Mouse (Mus musculus): ENCODE results near the gene Lamc3. TPM values are rescaled to one million over a fixed set of nuclear protein-coding genes. Genes with fewer than 3 reads are reported as not detected.

The Lamc3 gene
- polyA plus RNA-seq, 1 experiment from 2014 or later: 0.48 TPM

GRCm38 (mm10) chr2:31962501-31963224, 75.6 kb downstream of the Lamc3 start:
- Histone ChIP-seq H3K9me3 (ENCODE audit: control insufficient read depth, low read length) (no peaks in the 10 kb centered on the region), H3K4me2 (no peak overlapping the region), H3K27ac (ENCODE audit: low read depth, low read length) (no peak overlapping the region), H3K4me1 (replicated peaks; ENCODE audit: control insufficient read depth, insufficient read depth, low read length) (no peaks in the 10 kb centered on the region), H3K4me3 (ENCODE audit: low read depth, low read length) (no peak overlapping the region), H3K36me3 (ENCODE audit: control insufficient read depth, insufficient read depth, low read length) (no peaks in the 10 kb centered on the region), H3K27me3 (replicated peaks; ENCODE audit: control insufficient read depth, insufficient read depth, low read length) (no peaks in the 10 kb centered on the region), H3K9ac (ENCODE audit: low read depth, low read length) (no peak overlapping the region)
- 75% methylated on average over 8 of the region's 8 CpGs for WGBS
- ATAC-seq (replicated peaks; ENCODE audit: low FRiP score) (no peak), DNase-seq (ENCODE audit: low spot score) (no peak)

- 77% methylated on average over 7 of the region's 7 CpGs for WGBS
- no peak overlapping the region for H3K27ac ChIP-seq (ENCODE audit: low read depth, low read length)
- no peaks in the 10 kb centered on the region for H3K9me3 ChIP-seq (ENCODE audit: control insufficient read depth, low read length)
- ATAC-seq (replicated peaks; ENCODE audit: low FRiP score): no peak
- no peaks in the 10 kb centered on the region for H3K4me1 ChIP-seq (replicated peaks; ENCODE audit: control insufficient read depth, insufficient read depth, low read length)
- no peak overlapping the region for H3K4me3 ChIP-seq (ENCODE audit: low read depth, low read length)
- no peak overlapping the region for H3K4me2 ChIP-seq
- DNase-seq (ENCODE audit: low spot score): no peak
- no peaks in the 10 kb centered on the region for H3K36me3 ChIP-seq (ENCODE audit: control insufficient read depth, insufficient read depth, low read length)
- H3K27me3 ChIP-seq (replicated peaks; ENCODE audit: control insufficient read depth, insufficient read depth, low read length): no peaks in the 10 kb centered on the region
- no peak overlapping the region for H3K9ac ChIP-seq (ENCODE audit: low read depth, low read length)
These were observed 76.4 kb downstream of the Lamc3 start for GRCm38 (mm10) chr2:31963491-31963890.

GRCm38 (mm10) chr2:31964191-31964590, 77.1 kb downstream of the Lamc3 start:
- 84% methylated on average over 3 of the region's 3 CpGs for WGBS
- Histone ChIP-seq H3K4me2 (no peak overlapping the region), H3K9me3 (ENCODE audit: control insufficient read depth, low read length) (no peaks in the 10 kb centered on the region), H3K9ac (ENCODE audit: low read depth, low read length) (no peak overlapping the region), H3K27me3 (replicated peaks; ENCODE audit: control insufficient read depth, insufficient read depth, low read length) (no peaks in the 10 kb centered on the region), H3K27ac (ENCODE audit: low read depth, low read length) (no peak overlapping the region), H3K36me3 (ENCODE audit: control insufficient read depth, insufficient read depth, low read length) (no peaks in the 10 kb centered on the region), H3K4me3 (ENCODE audit: low read depth, low read length) (no peak overlapping the region), H3K4me1 (replicated peaks; ENCODE audit: control insufficient read depth, insufficient read depth, low read length) (no peaks in the 10 kb centered on the region)
- DNase-seq (ENCODE audit: low spot score) (no peak), ATAC-seq (replicated peaks; ENCODE audit: low FRiP score) (no peak)

DNA sequence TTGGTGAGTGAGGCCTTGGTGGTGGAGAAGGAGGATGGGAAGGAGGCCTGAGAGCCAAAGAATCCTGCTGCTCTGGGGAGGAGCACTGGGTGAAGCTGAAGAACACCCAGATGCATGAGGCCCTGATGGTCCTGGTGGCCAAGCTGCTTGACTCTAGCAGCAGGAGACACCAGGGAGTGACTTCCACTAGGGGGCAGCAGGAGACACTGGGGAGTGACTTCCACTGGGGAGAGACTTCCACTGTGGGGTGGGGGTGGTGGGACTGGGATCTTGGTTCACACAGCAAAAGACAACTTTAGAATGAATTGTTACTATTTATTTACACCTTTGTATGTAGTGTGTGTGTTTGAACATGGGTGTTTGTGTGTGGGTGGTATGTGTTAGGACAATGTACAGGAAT, 78.0 kb downstream of the Lamc3 start:
- H3K9ac ChIP-seq (ENCODE audit: low read depth, low read length): no peak overlapping the region
- H3K4me1 ChIP-seq (replicated peaks; ENCODE audit: control insufficient read depth, insufficient read depth, low read length): no peaks in the 10 kb centered on the region
- no peaks in the 10 kb centered on the region for H3K36me3 ChIP-seq (ENCODE audit: control insufficient read depth, insufficient read depth, low read length)
- no peak overlapping the region for H3K4me2 ChIP-seq
- DNase-seq (ENCODE audit: low spot score) (no peak), ATAC-seq (replicated peaks; ENCODE audit: low FRiP score) (no peak)
- no peak overlapping the region for H3K4me3 ChIP-seq (ENCODE audit: low read depth, low read length)
- H3K27me3 ChIP-seq (replicated peaks; ENCODE audit: control insufficient read depth, insufficient read depth, low read length): no peaks in the 10 kb centered on the region
- no peak overlapping the region for H3K27ac ChIP-seq (ENCODE audit: low read depth, low read length)
- no peaks in the 10 kb centered on the region for H3K9me3 ChIP-seq (ENCODE audit: control insufficient read depth, low read length)

DNA sequence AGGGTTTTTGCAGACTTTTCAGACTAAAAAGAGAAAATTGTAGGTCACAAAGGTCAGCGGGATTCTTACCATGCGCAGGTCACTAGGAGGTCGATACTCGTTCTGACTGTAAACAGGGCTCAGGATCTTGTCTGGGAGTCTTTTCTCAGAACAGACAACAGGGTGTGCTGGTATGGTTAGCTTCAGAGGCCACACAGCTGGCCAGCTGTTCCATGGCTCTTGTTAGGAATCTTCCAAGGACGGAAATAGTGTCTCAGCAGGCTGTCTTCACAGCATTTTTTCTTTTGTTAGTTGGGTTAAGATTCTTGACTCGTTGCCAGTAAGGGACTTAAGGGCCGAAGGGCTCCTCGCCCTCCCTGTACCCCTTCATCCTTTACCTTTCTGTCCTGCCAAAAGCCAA, 79.7 kb downstream of the Lamc3 start:
- 77% methylated on average over 8 of the region's 8 CpGs for WGBS
- H3K4me1 ChIP-seq (replicated peaks; ENCODE audit: control insufficient read depth, insufficient read depth, low read length): no peaks in the 10 kb centered on the region
- H3K36me3 ChIP-seq (ENCODE audit: control insufficient read depth, insufficient read depth, low read length): no peaks in the 10 kb centered on the region
- DNase-seq (ENCODE audit: low spot score) (no peak), ATAC-seq (replicated peaks; ENCODE audit: low FRiP score) (no peak)
- H3K4me3 ChIP-seq (ENCODE audit: low read depth, low read length): no peak overlapping the region
- H3K27ac ChIP-seq (ENCODE audit: low read depth, low read length): no peak overlapping the region
- no peaks in the 10 kb centered on the region for H3K9me3 ChIP-seq (ENCODE audit: control insufficient read depth, low read length)
- no peak overlapping the region for H3K4me2 ChIP-seq
- H3K27me3 ChIP-seq (replicated peaks; ENCODE audit: control insufficient read depth, insufficient read depth, low read length): no peaks in the 10 kb centered on the region
- H3K9ac ChIP-seq (ENCODE audit: low read depth, low read length): no peak overlapping the region

GRCm38 (mm10) chr2:31972589-31972988, 85.5 kb downstream of the Lamc3 start:
- Histone ChIP-seq H3K27ac (ENCODE audit: low read depth, low read length) (no peak overlapping the region), H3K36me3 (ENCODE audit: control insufficient read depth, insufficient read depth, low read length) (peaks cover 8% of the 10 kb centered on the region)
- 84% methylated on average over 4 of the region's 4 CpGs for WGBS

GRCm38 (mm10) chr2:31974141-31974808, 87.2 kb downstream of the Lamc3 start, which contains the start of gene Nup214:
Nup214 (plus strand) TSS chr2:31974436.
- Histone ChIP-seq H3K4me3 (ENCODE audit: low read depth, low read length) (peak within 1 kb of the TSS; percentile 99), H3K9ac (ENCODE audit: low read depth, low read length) (peak within 1 kb of the TSS; percentile 96), H3K4me1 (replicated peaks; ENCODE audit: control insufficient read depth, insufficient read depth, low read length) (peaks cover 12% of the 10 kb centered on the region), H3K27me3 (replicated peaks; ENCODE audit: control insufficient read depth, insufficient read depth, low read length) (no peaks in the 10 kb centered on the region), H3K36me3 (ENCODE audit: control insufficient read depth, insufficient read depth, low read length) (peaks cover 15% of the 10 kb centered on the region), H3K4me2 (peak within 1 kb of the TSS; percentile 92), H3K9me3 (ENCODE audit: control insufficient read depth, low read length) (no peaks in the 10 kb centered on the region), H3K27ac (ENCODE audit: low read depth, low read length) (peak within 1 kb of the TSS; percentile 78)
- DNase-seq (ENCODE audit: low spot score): peak; percentile 99
- under 1% methylated on average over 60 of the region's 60 CpGs for WGBS
- ATAC-seq (replicated peaks; ENCODE audit: low FRiP score): peak; percentile 99

More at GRCm38 (mm10) chr2:31972589-31972988, 85.5 kb downstream of the Lamc3 start:
- peaks cover 12% of the 10 kb centered on the region for H3K4me1 ChIP-seq (replicated peaks; ENCODE audit: control insufficient read depth, insufficient read depth, low read length)
- no peak for ATAC-seq (replicated peaks; ENCODE audit: low FRiP score)
- H3K4me2 ChIP-seq: no peak overlapping the region
- 0 out of 2 replicates have a peak overlapping the region, but pooled peaks have one; percentile 1 for H3K4me3 ChIP-seq (ENCODE audit: low read depth, low read length)
- H3K9me3 ChIP-seq (ENCODE audit: control insufficient read depth, low read length): no peaks in the 10 kb centered on the region
- no peak overlapping the region for H3K9ac ChIP-seq (ENCODE audit: low read depth, low read length)
- no peaks in the 10 kb centered on the region for H3K27me3 ChIP-seq (replicated peaks; ENCODE audit: control insufficient read depth, insufficient read depth, low read length)
- no peak for DNase-seq (ENCODE audit: low spot score)

GRCm38 (mm10) chr2:31974809-31975371, 87.8 kb downstream of the Lamc3 start:
- 7% methylated on average over 13 of the region's 13 CpGs for WGBS
- Histone ChIP-seq H3K9ac (ENCODE audit: low read depth, low read length) (peak overlapping the region; percentile 96), H3K9me3 (ENCODE audit: control insufficient read depth, low read length) (no peaks in the 10 kb centered on the region), H3K27ac (ENCODE audit: low read depth, low read length) (peak overlapping the region; percentile 78), H3K36me3 (ENCODE audit: control insufficient read depth, insufficient read depth, low read length) (peaks cover 18% of the 10 kb centered on the region), H3K27me3 (replicated peaks; ENCODE audit: control insufficient read depth, insufficient read depth, low read length) (no peaks in the 10 kb centered on the region), H3K4me3 (ENCODE audit: low read depth, low read length) (peak overlapping the region; percentile 99), H3K4me1 (replicated peaks; ENCODE audit: control insufficient read depth, insufficient read depth, low read length) (peaks cover 12% of the 10 kb centered on the region), H3K4me2 (peak overlapping the region; percentile 92)
- DNase-seq (ENCODE audit: low spot score) (no peak), ATAC-seq (replicated peaks; ENCODE audit: low FRiP score) (no peak)
